Mouse (Mus musculus): ENCODE data around the gene Pmpcb. TPM values are rescaled to one million over a fixed set of nuclear protein-coding genes. Genes with fewer than 3 reads are reported as not detected.

The Pmpcb gene
- polyA plus RNA-seq, 1 experiment: 14.6 TPM

GRCm38 (mm10) chr5:21784161-21785052 is 47.5 kb downstream of the Pmpcb start:
- Histone ChIP-seq H3K27me3 (ENCODE audit: control insufficient read depth, insufficient read depth, low read length) (no peaks in the 10 kb centered on the region), H3K27ac (ENCODE audit: insufficient read depth, low read depth, low read length) (no peak overlapping the region), H3K36me3 (ENCODE audit: control insufficient read depth, insufficient read depth, low read length) (peaks cover 12% of the 10 kb centered on the region), H3K4me3 (ENCODE audit: low read depth, low read length) (peak overlapping the region; percentile 69), H3K4me1 (ENCODE audit: control insufficient read depth, insufficient read depth, insufficient read length, low read length) (peaks cover 2% of the 10 kb centered on the region; the same call in 1 of the 2 replicates)
- WGBS: under 1% methylated on average over 51 of the region's 51 CpGs
- TF ChIP-seq CTCF (IDR thresholded peaks at IDR 0.05; ENCODE audit: extremely low read depth, insufficient read length, insufficient replicate concordance, low read depth, low read length) (no peak), POLR2A (IDR thresholded peaks at IDR 0.05; ENCODE audit: low read depth, low read length) (no peak)

GRCm38 (mm10) chr5:21785053-21785452 is 48.1 kb downstream of the Pmpcb start, which contains the start of the genes Dnajc2 and Psmc2:
Dnajc2 (minus strand) TSS chr5:21785251.
Psmc2 (plus strand) TSS chr5:21785283.
- TF ChIP-seq CTCF (IDR thresholded peaks at IDR 0.05; ENCODE audit: extremely low read depth, insufficient read length, insufficient replicate concordance, low read depth, low read length) (no peak), POLR2A (IDR thresholded peaks at IDR 0.05; ENCODE audit: low read depth, low read length) (no peak)
- peaks cover 2% of the 10 kb centered on the region; the same call in 1 of the 2 replicates for H3K4me1 ChIP-seq (ENCODE audit: control insufficient read depth, insufficient read depth, insufficient read length, low read length)
- under 1% methylated on average over 37 of the region's 37 CpGs for WGBS

GRCm38 (mm10) chr5:21785776-21786175 is 48.8 kb downstream of the Pmpcb start:
- Histone ChIP-seq H3K4me1 (ENCODE audit: control insufficient read depth, insufficient read depth, insufficient read length, low read length) (peaks cover 2% of the 10 kb centered on the region; the same call in 1 of the 2 replicates), H3K36me3 (ENCODE audit: control insufficient read depth, insufficient read depth, low read length) (peaks cover 12% of the 10 kb centered on the region), H3K4me3 (ENCODE audit: low read depth, low read length) (peak overlapping the region; percentile 17; the same call in 1 of the 2 replicates), H3K27me3 (ENCODE audit: control insufficient read depth, insufficient read depth, low read length) (no peaks in the 10 kb centered on the region), H3K27ac (ENCODE audit: insufficient read depth, low read depth, low read length) (no peak overlapping the region)
- 73% methylated on average over 7 of the region's 7 CpGs for WGBS
- no peak for TF ChIP-seq CTCF (IDR thresholded peaks at IDR 0.05; ENCODE audit: extremely low read depth, insufficient read length, insufficient replicate concordance, low read depth, low read length)
- no peak for TF ChIP-seq POLR2A (IDR thresholded peaks at IDR 0.05; ENCODE audit: low read depth, low read length)

More at GRCm38 (mm10) chr5:21785053-21785452, 48.1 kb downstream of the Pmpcb start, which contains the start of the genes Dnajc2 and Psmc2:
- Histone ChIP-seq H3K27ac (ENCODE audit: insufficient read depth, low read depth, low read length) (peak within 1 kb of the TSS; percentile 70; the same call in 1 of the 2 replicates), H3K4me3 (ENCODE audit: low read depth, low read length) (peak within 1 kb of the TSS; percentile 69), H3K27me3 (ENCODE audit: control insufficient read depth, insufficient read depth, low read length) (no peaks in the 10 kb centered on the region), H3K36me3 (ENCODE audit: control insufficient read depth, insufficient read depth, low read length) (peaks cover 12% of the 10 kb centered on the region)

GRCm38 (mm10) chr5:21786258-21787185 is 49.6 kb downstream of the Pmpcb start:
- no peak for TF ChIP-seq CTCF (IDR thresholded peaks at IDR 0.05; ENCODE audit: extremely low read depth, insufficient read length, insufficient replicate concordance, low read depth, low read length)
- peak; percentile 59; the same call in 1 of the 2 replicates for TF ChIP-seq POLR2A (IDR thresholded peaks at IDR 0.05; ENCODE audit: low read depth, low read length)

GRCm38 (mm10) chr5:21787186-21788105 is 50.5 kb downstream of the Pmpcb start:
- Histone ChIP-seq H3K4me3 (ENCODE audit: low read depth, low read length) (peak overlapping the region; percentile 90), H3K27ac (ENCODE audit: insufficient read depth, low read depth, low read length) (peak overlapping the region; percentile 51; the same call in 1 of the 2 replicates), H3K4me1 (ENCODE audit: control insufficient read depth, insufficient read depth, insufficient read length, low read length) (peaks cover 2% of the 10 kb centered on the region; the same call in 1 of the 2 replicates), H3K27me3 (ENCODE audit: control insufficient read depth, insufficient read depth, low read length) (no peaks in the 10 kb centered on the region), H3K36me3 (ENCODE audit: control insufficient read depth, insufficient read depth, low read length) (peaks cover 5% of the 10 kb centered on the region)
- no peak for TF ChIP-seq POLR2A (IDR thresholded peaks at IDR 0.05; ENCODE audit: low read depth, low read length)
- TF ChIP-seq CTCF (IDR thresholded peaks at IDR 0.05; ENCODE audit: extremely low read depth, insufficient read length, insufficient replicate concordance, low read depth, low read length): no peak
- WGBS: 23% methylated on average over 11 of the region's 11 CpGs

More at GRCm38 (mm10) chr5:21786258-21787185, 49.6 kb downstream of the Pmpcb start:
- H3K4me3 ChIP-seq (ENCODE audit: low read depth, low read length): peak overlapping the region; percentile 90
- peaks cover 7% of the 10 kb centered on the region for H3K36me3 ChIP-seq (ENCODE audit: control insufficient read depth, insufficient read depth, low read length)
- peaks cover 2% of the 10 kb centered on the region; the same call in 1 of the 2 replicates for H3K4me1 ChIP-seq (ENCODE audit: control insufficient read depth, insufficient read depth, insufficient read length, low read length)
- H3K27me3 ChIP-seq (ENCODE audit: control insufficient read depth, insufficient read depth, low read length): no peaks in the 10 kb centered on the region
- WGBS: 1% methylated on average over 51 of the region's 51 CpGs
- H3K27ac ChIP-seq (ENCODE audit: insufficient read depth, low read depth, low read length): peak overlapping the region; percentile 70

- 63% methylated on average over 5 of the region's 5 CpGs for WGBS
- Histone ChIP-seq H3K27ac (ENCODE audit: insufficient read depth, low read depth, low read length) (no peak overlapping the region), H3K27me3 (ENCODE audit: control insufficient read depth, insufficient read depth, low read length) (no peaks in the 10 kb centered on the region), H3K36me3 (ENCODE audit: control insufficient read depth, insufficient read depth, low read length) (peaks cover 5% of the 10 kb centered on the region), H3K4me1 (ENCODE audit: control insufficient read depth, insufficient read depth, insufficient read length, low read length) (peaks cover 2% of the 10 kb centered on the region; the same call in 1 of the 2 replicates), H3K4me3 (ENCODE audit: low read depth, low read length) (no peak overlapping the region)
- no peak for TF ChIP-seq POLR2A (IDR thresholded peaks at IDR 0.05; ENCODE audit: low read depth, low read length)
- TF ChIP-seq CTCF (IDR thresholded peaks at IDR 0.05; ENCODE audit: extremely low read depth, insufficient read length, insufficient replicate concordance, low read depth, low read length): no peak
These were observed 52.1 kb downstream of the Pmpcb start for GRCm38 (mm10) chr5:21789061-21789460.
